Mouse (Mus musculus): ENCODE measurements at regions not wholly inside any gene's neighbourhood (a gene's known extent, or its start where the extent isn't known, plus 50 kb on each side); places are given as distances from the start of the nearest gene placed in this dataset.

- no peaks in the 10 kb centered on the region for H3K36me3 ChIP-seq (ENCODE audit: control insufficient read depth in 1 of 2, insufficient read depth in 2 of 2, low read length in 2 of 2)
- no peaks in the 10 kb centered on the region for H3K27me3 ChIP-seq (ENCODE audit: control insufficient read depth in 1 of 2, insufficient read depth in 2 of 2, low read length in 2 of 2)
- no peaks in the 10 kb centered on the region for H3K79me2 ChIP-seq (ENCODE audit: control insufficient read depth, insufficient read depth, low read length, poor library complexity)
- no peak for DNase-seq (ENCODE audit: low read depth, low spot score)
- H3K9me3 ChIP-seq (replicated peaks; ENCODE audit: insufficient read depth, low read length), result no peaks in the 10 kb centered on the region
- H3K9ac ChIP-seq (ENCODE audit: control insufficient read depth, low read depth, low read length, poor library complexity, severe bottlenecking), result no peak overlapping the region
- no peak overlapping the region for H3K27ac ChIP-seq (ENCODE audit: control insufficient read depth, low read depth, low read length)
- no peaks in the 10 kb centered on the region for H3K4me1 ChIP-seq (ENCODE audit: control insufficient read depth in 1 of 2, insufficient read depth in 2 of 2, low read length in 2 of 2)
- TF ChIP-seq ZC3H11A (IDR thresholded peaks at IDR 0.05; ENCODE audit: low read depth, low read length) (no peak), ELF1 (IDR thresholded peaks at IDR 0.05; ENCODE audit: low read depth, low read length) (no peak), EP300 (IDR thresholded peaks at IDR 0.05; ENCODE audit: low read depth in 1 of 2, low read length in 2 of 2) (no peak), SMC3 (IDR thresholded peaks at IDR 0.05; ENCODE audit: low read depth, low read length) (no peak), NRF1 (IDR thresholded peaks at IDR 0.05; ENCODE audit: insufficient read depth, low read depth, low read length, poor library complexity, severe bottlenecking) (no peak), POLR2AphosphoS5 (IDR thresholded peaks at IDR 0.05; ENCODE audit: borderline replicate concordance, low read depth, low read length) (no peak), RAD21 (IDR thresholded peaks at IDR 0.05; ENCODE audit: low read depth, low read length) (no peak)
- H3K4me3 ChIP-seq (ENCODE audit: control insufficient read depth in 1 of 2, insufficient read depth in 1 of 2, low read depth in 2 of 2, low read length in 2 of 2), result no peak overlapping the region
Measured at GRCm38 (mm10) chr14:99487981-99488380, 189.5 kb downstream of the Klf5 start.

- no peak for DNase-seq (ENCODE audit: low read depth, low spot score)
- no peaks in the 10 kb centered on the region for H3K27me3 ChIP-seq (ENCODE audit: control insufficient read depth in 1 of 2, insufficient read depth in 2 of 2, low read length in 2 of 2)
Measured at GRCm38 (mm10) chr14:99493197-99493596, 194.7 kb downstream of the Klf5 start.

GRCm38 (mm10) chr14:99493659-99494058 lies 195.2 kb downstream of the Klf5 start:
- peaks cover 0 to 2% of the 10 kb centered on the region in 2 experiments; a peak in 1 of 4 replicates for H3K36me3 ChIP-seq (ENCODE audit: control insufficient read depth in 1 of 2, insufficient read depth in 2 of 2, low read length in 2 of 2)
- no peaks in the 10 kb centered on the region for H3K9me3 ChIP-seq (replicated peaks; ENCODE audit: insufficient read depth, low read length)
- H3K27me3 ChIP-seq (ENCODE audit: control insufficient read depth in 1 of 2, insufficient read depth in 2 of 2, low read length in 2 of 2), result no peaks in the 10 kb centered on the region
- TF ChIP-seq MYC (IDR thresholded peaks at IDR 0.05; ENCODE audit: low read depth, low read length) (no peak), RCOR1 (IDR thresholded peaks at IDR 0.05; ENCODE audit: low read depth, low read length) (no peak), TAL1 (IDR thresholded peaks at IDR 0.05; ENCODE audit: low read length) (no peak), MEF2A (IDR thresholded peaks at IDR 0.05; ENCODE audit: extremely low read depth, insufficient replicate concordance, low read depth, low read length, poor library complexity, severe bottlenecking) (no peak), MXI1 (IDR thresholded peaks at IDR 0.05; ENCODE audit: low read depth, low read length) (no peak), USF2 (IDR thresholded peaks at IDR 0.05; ENCODE audit: borderline replicate concordance in 1 of 2, insufficient read depth in 1 of 2, low read depth in 1 of 2, low read length in 2 of 2) (no peak), JUND (IDR thresholded peaks at IDR 0.05; ENCODE audit: low read depth, low read length) (no peak), HCFC1 (IDR thresholded peaks at IDR 0.05; ENCODE audit: low read depth, low read length) (no peak), BHLHE40 (IDR thresholded peaks at IDR 0.05; ENCODE audit: borderline replicate concordance, low read depth, low read length) (no peak)
- no peaks in the 10 kb centered on the region for H3K79me2 ChIP-seq (ENCODE audit: control insufficient read depth, insufficient read depth, low read length, poor library complexity)
- no peaks in the 10 kb centered on the region for H3K4me1 ChIP-seq (ENCODE audit: control insufficient read depth in 1 of 2, insufficient read depth in 2 of 2, low read length in 2 of 2)
- H3K27ac ChIP-seq (ENCODE audit: control insufficient read depth, low read depth, low read length), result no peak overlapping the region
- no peak overlapping the region for H3K4me3 ChIP-seq (ENCODE audit: control insufficient read depth in 1 of 2, insufficient read depth in 1 of 2, low read depth in 2 of 2, low read length in 2 of 2)
- H3K9ac ChIP-seq (ENCODE audit: control insufficient read depth, low read depth, low read length, poor library complexity, severe bottlenecking), result no peak overlapping the region
- DNase-seq (ENCODE audit: low read depth, low spot score), result no peak

More at GRCm38 (mm10) chr14:99493197-99493596, 194.7 kb downstream of the Klf5 start:
- Histone ChIP-seq H3K27ac (ENCODE audit: control insufficient read depth, low read depth, low read length) (no peak overlapping the region), H3K4me1 (ENCODE audit: control insufficient read depth in 1 of 2, insufficient read depth in 2 of 2, low read length in 2 of 2) (no peaks in the 10 kb centered on the region), H3K4me3 (ENCODE audit: control insufficient read depth in 1 of 2, insufficient read depth in 1 of 2, low read depth in 2 of 2, low read length in 2 of 2) (no peak overlapping the region), H3K79me2 (ENCODE audit: control insufficient read depth, insufficient read depth, low read length, poor library complexity) (no peaks in the 10 kb centered on the region), H3K36me3 (ENCODE audit: control insufficient read depth in 1 of 2, insufficient read depth in 2 of 2, low read length in 2 of 2) (peaks cover 0 to 2% of the 10 kb centered on the region in 2 experiments; a peak in 1 of 4 replicates), H3K9me3 (replicated peaks; ENCODE audit: insufficient read depth, low read length) (no peaks in the 10 kb centered on the region), H3K9ac (ENCODE audit: control insufficient read depth, low read depth, low read length, poor library complexity, severe bottlenecking) (no peak overlapping the region)
- TF ChIP-seq NRF1 (IDR thresholded peaks at IDR 0.05; ENCODE audit: insufficient read depth, low read depth, low read length, poor library complexity, severe bottlenecking), result no peak
- no peak for TF ChIP-seq KAT2A (conservative IDR thresholded peaks at IDR 0.05; ENCODE audit: low read depth, low read length)
- TF ChIP-seq GATA1 (IDR thresholded peaks at IDR 0.05; ENCODE audit: low read depth, low read length), result no peak
- no peak for TF ChIP-seq MAX (IDR thresholded peaks at IDR 0.05; ENCODE audit: low read length)
